Mouse (Mus musculus) midbrain, embryonic 10.5 days (tissue): ENCODE measurements around the gene Tspan15. TPM values are rescaled to one million over a fixed set of nuclear protein-coding genes. Genes with fewer than 3 reads are reported as not detected.

ENCODE experiments used
- DNase-seq: peaks from one replicate; pipeline ENCODE4 v3.0.0-alpha.2; 2017; ENCODE audit warnings: low spot score
- H3K27ac ChIP-seq: fragments of 300-500 bp; sonication (generic); replicated peaks from 2 replicates; pipeline ENCODE4 v1.5.1; 2016; ENCODE audit warnings: mild to moderate bottlenecking
- H3K27me3 ChIP-seq: fragments of 300-500 bp; sonication (generic); 2 replicates; pipeline ENCODE4 v1.6.1; 2016; ENCODE audit warnings: low read depth, mild to moderate bottlenecking; ENCODE audit not compliant: poor library complexity, severe bottlenecking
- H3K36me3 ChIP-seq: fragments of 300-500 bp; sonication (generic); 2 replicates; pipeline ENCODE4 v1.6.1; 2016; ENCODE audit warnings: mild to moderate bottlenecking, moderate library complexity
- H3K4me1 ChIP-seq: fragments of 300-500 bp; sonication (generic); 2 replicates; pipeline ENCODE4 v1.6.1; 2016
- H3K4me3 ChIP-seq: fragments of 300-500 bp; sonication (generic); 2 replicates; pipeline ENCODE4 v1.5.1; 2016; ENCODE audit warnings: mild to moderate bottlenecking, moderate library complexity
- H3K9me3 ChIP-seq: fragments of 300-500 bp; sonication (generic); replicated peaks from 2 replicates; pipeline ENCODE4 v1.6.1; 2016; ENCODE audit warnings: mild to moderate bottlenecking
- WGBS: fragments of 180-500 bp; shearing (Covaris S2); methylation state at CpG from one replicate; pipeline ENCODE4 v1.1.7; 2016; 5-methylcytosine and 5-hydroxymethylcytosine counted together
- polyA plus RNA-seq: library from polyadenylated mRNA; unstranded; fragments of >200 nt; fragmentation: Nextera tagmentation; extraction: Ambion mirVana; gene quantifications from 2 replicates; pipeline ENCODE4 v1.2.1, GENCODE M21; 2016

Gene Tspan15
- polyA plus RNA-seq, 1 experiment from 2014 or later: 16.1 TPM

- DNase-seq: no peak
- Histone ChIP-seq H3K27me3 (no peaks in the 10 kb centered on the region), H3K4me1 (peaks cover 10% of the 10 kb centered on the region), H3K36me3 (no peaks in the 10 kb centered on the region), H3K27ac (no peak overlapping the region), H3K4me3 (no peak overlapping the region), H3K9me3 (no peaks in the 10 kb centered on the region)
- WGBS: 93% methylated on average over 2 of the region's 2 CpGs
Observed at GRCm38 (mm10) chr10:62221647-62222046, 9.4 kb downstream of the Tspan15 start.

GRCm38 (mm10) chr10:62220732-62221514 lies 10.1 kb downstream of the Tspan15 start:
- no peaks in the 10 kb centered on the region for H3K9me3 ChIP-seq
- no peaks in the 10 kb centered on the region for H3K36me3 ChIP-seq
- no peak for DNase-seq
- H3K27ac ChIP-seq: no peak overlapping the region
- peaks cover 15% of the 10 kb centered on the region for H3K4me1 ChIP-seq
- H3K4me3 ChIP-seq: no peak overlapping the region
- H3K27me3 ChIP-seq: no peaks in the 10 kb centered on the region
- WGBS: 82% methylated on average over 8 of the region's 8 CpGs

- Histone ChIP-seq H3K4me1 (peaks cover 15% of the 10 kb centered on the region), H3K27ac (no peak overlapping the region), H3K27me3 (no peaks in the 10 kb centered on the region), H3K9me3 (no peaks in the 10 kb centered on the region), H3K36me3 (no peaks in the 10 kb centered on the region), H3K4me3 (no peak overlapping the region)
- DNase-seq: no peak
- 84% methylated on average over 7 of the region's 7 CpGs for WGBS
Observed at GRCm38 (mm10) chr10:62218789-62219172, 12.3 kb downstream of the Tspan15 start.

GRCm38 (mm10) chr10:62218044-62218788 lies 12.8 kb downstream of the Tspan15 start:
- no peaks in the 10 kb centered on the region for H3K9me3 ChIP-seq

GRCm38 (mm10) chr10:62217196-62217595 lies 13.9 kb downstream of the Tspan15 start:
- Histone ChIP-seq H3K4me3 (no peak overlapping the region), H3K27ac (peak overlapping the region; percentile 68), H3K27me3 (no peaks in the 10 kb centered on the region), H3K9me3 (no peaks in the 10 kb centered on the region), H3K36me3 (no peaks in the 10 kb centered on the region), H3K4me1 (peaks cover 15% of the 10 kb centered on the region)
- 51% methylated on average over 8 of the region's 8 CpGs for WGBS
- peak; percentile 37 for DNase-seq

More at GRCm38 (mm10) chr10:62218044-62218788, 12.8 kb downstream of the Tspan15 start:
- Histone ChIP-seq H3K4me3 (no peak overlapping the region), H3K4me1 (peaks cover 15% of the 10 kb centered on the region), H3K27ac (no peak overlapping the region), H3K36me3 (no peaks in the 10 kb centered on the region), H3K27me3 (no peaks in the 10 kb centered on the region)
- DNase-seq: no peak
- WGBS: 89% methylated on average over 19 of the region's 19 CpGs

- Histone ChIP-seq H3K4me3 (no peak overlapping the region), H3K27me3 (no peaks in the 10 kb centered on the region), H3K36me3 (no peaks in the 10 kb centered on the region), H3K27ac (peak overlapping the region; percentile 68), H3K4me1 (peaks cover 15% of the 10 kb centered on the region), H3K9me3 (no peaks in the 10 kb centered on the region)
- DNase-seq: peak; percentile 24
- WGBS: 65% methylated on average over 5 of the region's 5 CpGs
Observed at GRCm38 (mm10) chr10:62216595-62216994, 14.5 kb downstream of the Tspan15 start.

GRCm38 (mm10) chr10:62215633-62216032 lies 15.4 kb downstream of the Tspan15 start:
- no peak for DNase-seq
- Histone ChIP-seq H3K27me3 (no peaks in the 10 kb centered on the region), H3K4me1 (peaks cover 15% of the 10 kb centered on the region), H3K4me3 (no peak overlapping the region), H3K27ac (no peak overlapping the region), H3K9me3 (no peaks in the 10 kb centered on the region), H3K36me3 (no peaks in the 10 kb centered on the region)
- WGBS: 95% methylated on average over 8 of the region's 8 CpGs

GRCm38 (mm10) chr10:62215169-62215616 lies 15.9 kb downstream of the Tspan15 start:
- Histone ChIP-seq H3K4me3 (no peak overlapping the region), H3K36me3 (no peaks in the 10 kb centered on the region), H3K27ac (no peak overlapping the region), H3K27me3 (no peaks in the 10 kb centered on the region), H3K9me3 (no peaks in the 10 kb centered on the region), H3K4me1 (peaks cover 15% of the 10 kb centered on the region)
- 56% methylated on average over 5 of the region's 5 CpGs for WGBS
- DNase-seq: no peak

GRCm38 (mm10) chr10:62211310-62211709 lies 19.7 kb downstream of the Tspan15 start:
- H3K4me1 ChIP-seq: peaks cover 1% of the 10 kb centered on the region; the same call in 1 of the 2 replicates
- 78% methylated on average over 5 of the region's 6 CpGs for WGBS
- H3K27ac ChIP-seq: no peak overlapping the region
- no peaks in the 10 kb centered on the region for H3K27me3 ChIP-seq
- H3K4me3 ChIP-seq: no peak overlapping the region
- no peaks in the 10 kb centered on the region for H3K9me3 ChIP-seq
- no peaks in the 10 kb centered on the region for H3K36me3 ChIP-seq
- no peak for DNase-seq

- H3K36me3 ChIP-seq: no peaks in the 10 kb centered on the region
- H3K27ac ChIP-seq: no peak overlapping the region
- no peaks in the 10 kb centered on the region for H3K27me3 ChIP-seq
- no peak overlapping the region for H3K4me3 ChIP-seq
- 92% methylated on average over 10 of the region's 10 CpGs for WGBS
- H3K4me1 ChIP-seq: no peaks in the 10 kb centered on the region
- H3K9me3 ChIP-seq: no peaks in the 10 kb centered on the region
- no peak for DNase-seq
Observed at GRCm38 (mm10) chr10:62208241-62208896, 22.7 kb downstream of the Tspan15 start.

- Histone ChIP-seq H3K27ac (no peak overlapping the region), H3K27me3 (no peaks in the 10 kb centered on the region), H3K36me3 (no peaks in the 10 kb centered on the region), H3K4me1 (no peaks in the 10 kb centered on the region), H3K9me3 (no peaks in the 10 kb centered on the region), H3K4me3 (no peak overlapping the region)
- 80% methylated on average over 6 of the region's 6 CpGs for WGBS
- no peak for DNase-seq
Observed at GRCm38 (mm10) chr10:62202574-62202973, 28.5 kb downstream of the Tspan15 start.

GRCm38 (mm10) chr10:62198891-62199290 lies 32.2 kb downstream of the Tspan15 start:
- 63% methylated on average over 1 of the region's 1 CpGs for WGBS
- no peak for DNase-seq
- Histone ChIP-seq H3K9me3 (no peaks in the 10 kb centered on the region), H3K27ac (no peak overlapping the region), H3K4me3 (no peak overlapping the region), H3K36me3 (no peaks in the 10 kb centered on the region), H3K4me1 (peaks cover 8% of the 10 kb centered on the region; the same call in 1 of the 2 replicates), H3K27me3 (no peaks in the 10 kb centered on the region)
